In the genomic region with DNA sequence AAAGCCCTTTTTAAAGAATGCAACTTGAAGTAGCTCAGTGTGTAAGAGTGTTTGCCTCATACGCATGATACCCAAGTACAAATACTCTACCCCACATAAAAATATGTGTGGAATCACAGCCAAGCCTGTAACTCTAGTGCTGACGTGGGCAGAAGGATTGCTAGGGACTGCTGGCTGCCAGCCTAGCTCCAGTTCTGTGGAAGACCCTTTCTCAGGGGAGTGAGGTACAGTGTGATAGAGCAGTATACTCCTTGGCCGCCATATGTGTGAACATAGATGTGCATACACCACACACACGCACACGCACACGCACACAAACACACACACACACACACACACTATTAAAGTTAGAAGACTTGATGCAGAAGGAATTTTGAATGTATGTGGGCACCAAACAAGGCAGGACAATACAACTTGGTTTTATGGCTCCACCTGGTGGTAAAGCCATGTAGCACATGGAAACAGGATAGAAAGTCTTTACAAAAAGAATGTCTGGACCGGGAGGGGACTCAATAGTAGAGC, we compare ENCODE assay signal across 9 mouse cellular contexts. TPM values are rescaled to one million over a fixed set of nuclear protein-coding genes. Genes with fewer than 3 reads are reported as not detected.
A peak's percentile ranks its signal among the peaks of the same experiment; 100 is the strongest.
DNase-seq lines count a peak whose midpoint lies in the region; ATAC-seq and TF ChIP-seq lines count a peak whose summit lies in the region.
"Had no signal": no experiment of that assay in that cellular context is flagged by ENCODE, and none has a peak within 500 bp of the region (broad histone marks: within the 10 kb centered on the region; RNA-seq: fewer than 3 reads in every experiment).

No protein-coding gene starts in this region.

- H3K4me2 ChIP-seq in forebrain, embryonic 12.5 days: no peak overlapping the region
- H3K4me2 ChIP-seq in embryonic facial prominence, embryonic 13.5 days: no peak overlapping the region
- no peak overlapping the region for H3K4me2 ChIP-seq in hindbrain, embryonic 11.5 days (replicated peaks; ENCODE audit: low read depth, low read length)
- H3K4me2 ChIP-seq: midbrain, embryonic 12.5 days had no signal

- 76% methylated on average over 7 of the region's 7 CpGs for WGBS in forebrain, embryonic 10.5 days
- WGBS in forebrain, embryonic 12.5 days: 69% methylated on average over 7 of the region's 7 CpGs
- 59% methylated on average over 7 of the region's 7 CpGs for WGBS in embryonic facial prominence, embryonic 13.5 days
- WGBS in hindbrain, embryonic 11.5 days: 70% methylated on average over 7 of the region's 7 CpGs
- 58% methylated on average over 7 of the region's 7 CpGs for WGBS in small intestine, adult 2 months

- H3K4me3 ChIP-seq in forebrain, embryonic 10.5 days: no peak overlapping the region
- H3K4me3 ChIP-seq in forebrain, embryonic 12.5 days (replicated peaks): no peak overlapping the region
- H3K4me3 ChIP-seq in embryonic facial prominence, embryonic 13.5 days: no peak overlapping the region
- H3K4me3 ChIP-seq in hindbrain, embryonic 11.5 days (ENCODE audit: low read depth, low read length): no peak overlapping the region
- H3K4me3 ChIP-seq in small intestine, adult 2 months (ENCODE audit: low read depth, low read length): no peak overlapping the region
- H3K4me3 ChIP-seq: midbrain, embryonic 12.5 days had no signal

- no peaks in the 10 kb centered on the region for H3K9me3 ChIP-seq in forebrain, embryonic 10.5 days
- H3K9me3 ChIP-seq in forebrain, embryonic 12.5 days: no peaks in the 10 kb centered on the region
- H3K9me3 ChIP-seq in embryonic facial prominence, embryonic 13.5 days: no peaks in the 10 kb centered on the region
- H3K9me3 ChIP-seq in hindbrain, embryonic 11.5 days (ENCODE audit: control insufficient read depth, low read length): no peaks in the 10 kb centered on the region
- H3K9me3 ChIP-seq: midbrain, embryonic 12.5 days had no signal

- no peaks in the 10 kb centered on the region for H3K4me1 ChIP-seq in forebrain, embryonic 10.5 days
- no peaks in the 10 kb centered on the region for H3K4me1 ChIP-seq in forebrain, embryonic 12.5 days
- H3K4me1 ChIP-seq in embryonic facial prominence, embryonic 13.5 days: peaks cover 3% of the 10 kb centered on the region; the same call in 1 of the 2 replicates
- H3K4me1 ChIP-seq in hindbrain, embryonic 11.5 days (replicated peaks; ENCODE audit: control insufficient read depth, insufficient read depth, low read length): no peaks in the 10 kb centered on the region
- 0 out of 2 replicates have a peak, but pooled peaks cover 2% of the 10 kb centered on the region for H3K4me1 ChIP-seq in small intestine, adult 2 months (ENCODE audit: control insufficient read depth, insufficient read depth, insufficient read length, low read length)
- H3K4me1 ChIP-seq: midbrain, embryonic 12.5 days had no signal

- DNase-seq in forebrain, embryonic 10.5 days (ENCODE audit: extremely low spot score, low spot score): peak; percentile 35
- DNase-seq in adrenal gland, postnatal 36 days: peak; percentile 56 to 66
- peak; percentile 73 for DNase-seq in hindbrain, embryonic 11.5 days (ENCODE audit: low spot score)
- peak; percentile 25 to 58 for DNase-seq in layer of hippocampus, postnatal 25 days (ENCODE audit: extremely low spot score in 1 of 2, low spot score in 1 of 2)

- H3K27ac ChIP-seq in forebrain, embryonic 10.5 days: no peak overlapping the region
- H3K27ac ChIP-seq in forebrain, embryonic 12.5 days: no peak overlapping the region
- 0 out of 2 replicates have a peak overlapping the region, but pooled peaks have one; percentile 4 for H3K27ac ChIP-seq in embryonic facial prominence, embryonic 13.5 days
- H3K27ac ChIP-seq in hindbrain, embryonic 11.5 days (ENCODE audit: low read depth, low read length): no peak overlapping the region
- no peak overlapping the region for H3K27ac ChIP-seq in small intestine, adult 2 months (ENCODE audit: insufficient read depth, low read depth, low read length)
- H3K27ac ChIP-seq: midbrain, embryonic 12.5 days had no signal

- no peak for TF ChIP-seq POLR2A in small intestine, adult 2 months (IDR thresholded peaks at IDR 0.05; ENCODE audit: low read depth, low read length)

- 0 out of 2 replicates have a peak, but pooled peaks have one; percentile 9 for TF ChIP-seq CTCF in small intestine, adult 2 months (IDR thresholded peaks at IDR 0.05; ENCODE audit: extremely low read depth, insufficient read length, insufficient replicate concordance, low read depth, low read length)

- no peak overlapping the region for H3K9ac ChIP-seq in forebrain, embryonic 12.5 days
- H3K9ac ChIP-seq in embryonic facial prominence, embryonic 13.5 days: no peak overlapping the region
- no peak overlapping the region for H3K9ac ChIP-seq in hindbrain, embryonic 11.5 days (ENCODE audit: low read depth, low read length)
- H3K9ac ChIP-seq: midbrain, embryonic 12.5 days had no signal

- no peak for ATAC-seq in forebrain, embryonic 12.5 days (ENCODE audit: low FRiP score)
- no peak; the same call in 1 of the 2 replicates for ATAC-seq in embryonic facial prominence, embryonic 13.5 days (ENCODE audit: insufficient number of reproducible peaks, insufficient read depth, low FRiP score, low TSS enrichment, low read depth)
- no peak for ATAC-seq in hindbrain, embryonic 11.5 days (ENCODE audit: low FRiP score)
- peak; percentile 86 for ATAC-seq in megakaryocyte-erythroid progenitor cell, adult 5-6 weeks (replicated peaks; ENCODE audit: low FRiP score, low TSS enrichment, poor library complexity, severe bottlenecking)

- no peaks in the 10 kb centered on the region for H3K27me3 ChIP-seq in forebrain, embryonic 10.5 days (ENCODE audit: poor library complexity, severe bottlenecking)
- H3K27me3 ChIP-seq in forebrain, embryonic 12.5 days: no peaks in the 10 kb centered on the region
- H3K27me3 ChIP-seq in embryonic facial prominence, embryonic 13.5 days: no peaks in the 10 kb centered on the region
- no peaks in the 10 kb centered on the region for H3K27me3 ChIP-seq in hindbrain, embryonic 11.5 days (ENCODE audit: control insufficient read depth, insufficient read depth, low read length)
- H3K27me3 ChIP-seq in small intestine, adult 2 months (ENCODE audit: control insufficient read depth, insufficient read depth, low read length): no peaks in the 10 kb centered on the region
- H3K27me3 ChIP-seq: midbrain, embryonic 12.5 days had no signal

- H3K36me3 ChIP-seq in forebrain, embryonic 10.5 days (replicated peaks): peaks cover 23% of the 10 kb centered on the region
- no peaks in the 10 kb centered on the region; the same call in 1 of the 2 replicates for H3K36me3 ChIP-seq in forebrain, embryonic 12.5 days (replicated peaks)
- H3K36me3 ChIP-seq in embryonic facial prominence, embryonic 13.5 days: peaks cover 17% of the 10 kb centered on the region
- no peaks in the 10 kb centered on the region for H3K36me3 ChIP-seq in hindbrain, embryonic 11.5 days (ENCODE audit: control insufficient read depth, insufficient read depth, low read length)
- peaks cover 9% of the 10 kb centered on the region for H3K36me3 ChIP-seq in small intestine, adult 2 months (ENCODE audit: control insufficient read depth, insufficient read depth, low read length)

RNA-seq across cellular contexts. Expression of gene Ric1, which starts 41.2 kb away (rescaled TPM):
- polyA plus RNA-seq in forebrain, embryonic 10.5 days (2016; fragmentation: Nextera tagmentation; extraction: Ambion mirVana): 11.7 and 11.9 TPM in 2 replicates
- 11.7 and 12.1 TPM in 2 replicates for polyA plus RNA-seq in forebrain, embryonic 12.5 days (2016; fragmentation: Nextera tagmentation; extraction: Ambion mirVana)
- total RNA-seq in adrenal gland, postnatal 36 days (2021): 10 to 100 TPM; 32.5 to 33.9 TPM
- 29.6 and 32.1 TPM in 2 replicates for polyA plus RNA-seq in embryonic facial prominence, embryonic 13.5 days (2015; fragmentation: Nextera tagmentation; extraction: Ambion mirVana)
- 15.3 and 18.4 TPM in 2 replicates for polyA plus RNA-seq in hindbrain, embryonic 11.5 days (2014; fragmentation: Nextera tagmentation; extraction: Ambion mirVana)
- 10 to 100 TPM; 40.9 to 47.7 TPM for total RNA-seq in layer of hippocampus, postnatal 25 days (2021)
- total RNA-seq in megakaryocyte-erythroid progenitor cell, adult 5-6 weeks (2014; fragmentation: Nextera tagmentation): 14.8 and 17.0 TPM in 2 replicates
- 11.1 and 13.0 TPM in 2 replicates for total RNA-seq in megakaryocyte-erythroid progenitor cell, adult 5-6 weeks (2017)
- 4.1 and 6.7 TPM in 2 replicates for polyA plus RNA-seq in small intestine, adult 2 months (2012; rRNA removed)
